Mouse (Mus musculus): ENCODE measurements around the gene Prmt1.
A peak's percentile ranks its signal among the peaks of the same experiment; 100 is the strongest.

Gene Prmt1

DNA sequence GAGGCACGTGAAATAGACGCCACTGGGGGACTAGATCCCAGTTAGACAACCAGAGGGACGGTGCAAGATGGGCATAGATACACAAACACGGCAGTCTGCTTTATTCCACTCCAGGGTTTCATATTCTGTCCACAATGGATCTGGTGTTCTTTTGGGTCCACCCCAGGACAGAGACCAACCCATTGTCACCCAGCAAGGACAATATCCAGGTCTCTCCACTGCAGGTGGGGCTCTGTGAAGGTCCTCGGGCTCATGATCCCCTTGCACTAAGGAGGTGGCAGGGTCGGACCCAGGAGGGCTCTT, 11.3 kb downstream of the Prmt1 start:
- no peak for DNase-seq

- peak; percentile 88 to 90 for DNase-seq
Measured at GRCm38 (mm10) chr7:44974383-44975116, 11.8 kb downstream of the Prmt1 start, which contains the start of gene Cpt1c. Cpt1c (minus strand) TSS chr7:44974851.

- DNase-seq: no peak
Measured at GRCm38 (mm10) chr7:44973415-44974130, 12.8 kb downstream of the Prmt1 start.

GRCm38 (mm10) chr7:44971142-44971541, 15.2 kb downstream of the Prmt1 start:
- no peak for DNase-seq

DNA sequence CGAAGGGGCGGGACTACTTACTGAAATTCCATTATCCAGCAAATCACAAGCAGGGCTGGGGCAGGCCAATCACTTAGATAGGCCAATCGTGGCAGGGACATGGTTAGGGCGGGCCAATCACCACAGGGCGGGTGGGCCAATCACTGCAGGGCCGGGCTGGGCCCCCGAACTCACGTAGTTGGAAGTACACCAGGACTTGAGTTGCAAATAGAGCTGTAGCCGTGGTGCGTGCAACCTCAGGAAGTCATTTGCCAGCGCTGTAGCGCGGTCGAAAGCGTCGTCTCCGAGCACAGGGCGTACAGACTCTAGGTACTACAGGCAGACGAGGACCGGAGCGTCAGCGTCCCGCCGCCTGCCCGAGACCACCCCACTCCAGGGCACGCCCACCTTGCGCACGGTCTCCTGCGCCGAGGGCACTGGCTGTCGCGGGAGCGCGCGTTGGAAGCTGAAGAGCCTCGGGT, 16.1 kb downstream of the Prmt1 start:
- peak; percentile 89 to 94 for DNase-seq

- DNase-seq: no peak
Measured at GRCm38 (mm10) chr7:44966638-44967037, 19.7 kb downstream of the Prmt1 start.

- peak in 1 of 2 experiments; percentile 32 for DNase-seq
Measured at GRCm38 (mm10) chr7:44965975-44966374, 20.4 kb downstream of the Prmt1 start.

DNA sequence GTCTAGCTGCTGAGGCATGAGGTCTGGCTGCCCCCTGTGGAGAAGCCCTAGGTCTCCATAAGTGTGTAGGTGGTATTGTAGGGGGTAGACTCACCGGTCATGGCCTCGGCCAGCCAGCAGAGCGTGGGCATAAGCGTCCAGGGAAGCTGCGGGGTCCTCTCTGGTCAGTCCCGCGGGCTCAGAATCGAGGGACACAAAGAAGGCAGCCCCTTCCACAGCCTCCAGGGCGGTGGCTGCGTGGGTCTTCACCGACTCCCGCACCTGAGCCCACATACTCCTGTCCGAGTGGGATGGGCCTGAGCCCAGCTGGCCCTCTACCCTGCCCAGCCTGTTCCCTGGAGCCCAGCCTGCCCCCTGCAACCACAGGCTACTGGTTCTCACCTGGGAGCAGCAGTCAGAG, 21.4 kb downstream of the Prmt1 start:
- no peak for DNase-seq

DNA sequence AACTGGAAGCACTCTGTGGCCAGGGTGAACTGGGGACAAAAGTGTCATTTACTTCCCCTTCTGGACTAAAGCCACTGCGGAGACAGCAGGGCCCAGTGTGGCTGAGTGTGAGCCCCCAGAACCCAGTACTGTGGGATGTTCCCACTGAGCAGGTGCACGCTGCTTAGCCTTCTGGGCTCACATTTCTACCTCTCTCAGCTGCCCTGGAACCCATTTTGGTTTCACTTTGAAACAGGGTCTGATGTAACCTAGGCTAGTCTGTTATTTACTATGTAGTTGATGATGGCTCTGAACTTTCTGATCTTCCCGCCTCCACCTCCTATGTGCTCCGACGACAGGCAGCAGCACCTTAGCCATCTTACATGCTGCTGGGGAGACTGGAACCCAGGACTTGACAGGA, 23.5 kb downstream of the Prmt1 start:
- DNase-seq: no peak

- no peak for DNase-seq
Measured at GRCm38 (mm10) chr7:44962337-44962736, 24.0 kb downstream of the Prmt1 start.

DNA sequence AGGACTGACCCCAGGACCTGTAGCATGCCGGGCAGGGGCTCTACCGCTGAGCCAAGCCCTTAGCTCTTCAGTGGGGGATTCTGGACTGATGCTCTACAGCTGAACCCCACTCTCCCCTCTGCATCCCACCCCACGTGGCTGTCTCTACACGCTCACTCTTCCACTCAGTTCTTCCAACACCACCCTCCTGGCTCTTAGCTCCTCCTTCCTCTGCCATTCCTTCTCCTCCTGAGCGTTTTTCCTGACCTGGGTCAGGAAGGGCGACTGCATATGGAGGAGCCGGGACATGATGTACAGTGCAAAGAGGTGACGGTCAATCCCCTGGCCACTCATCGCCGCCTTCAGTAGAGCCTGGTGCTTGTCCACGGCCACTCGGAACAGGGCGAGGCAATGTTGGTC, 25.9 kb downstream of the Prmt1 start:
- no peak for DNase-seq

GRCm38 (mm10) chr7:44959874-44960511, 26.4 kb downstream of the Prmt1 start:
- DNase-seq: no peak

DNA sequence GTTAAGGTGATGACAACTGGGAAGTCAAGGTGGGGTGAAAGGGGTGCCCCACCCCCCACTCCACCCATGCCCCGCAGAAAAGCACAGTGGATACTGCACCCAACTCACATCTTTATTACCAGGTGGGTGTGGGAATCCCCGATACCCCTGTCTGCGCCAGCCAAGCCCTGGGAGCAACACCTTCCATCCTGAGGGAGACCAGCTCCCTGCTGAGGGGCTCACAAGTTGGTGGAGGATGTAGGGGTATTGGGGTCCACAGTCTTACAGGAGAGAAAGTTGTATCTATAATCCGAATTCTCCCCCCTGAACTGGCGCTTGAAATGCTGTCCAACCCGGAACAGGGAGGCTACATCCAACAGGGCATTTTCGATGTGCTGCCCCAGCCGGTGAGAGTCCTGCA, 27.1 kb downstream of the Prmt1 start:
- DNase-seq: no peak

GRCm38 (mm10) chr7:44958208-44958607, 28.2 kb downstream of the Prmt1 start:
- peak; percentile 65 to 77 for DNase-seq

GRCm38 (mm10) chr7:44957183-44957835, 29.1 kb downstream of the Prmt1 start:
- DNase-seq: peak; percentile 40 to 48

DNA sequence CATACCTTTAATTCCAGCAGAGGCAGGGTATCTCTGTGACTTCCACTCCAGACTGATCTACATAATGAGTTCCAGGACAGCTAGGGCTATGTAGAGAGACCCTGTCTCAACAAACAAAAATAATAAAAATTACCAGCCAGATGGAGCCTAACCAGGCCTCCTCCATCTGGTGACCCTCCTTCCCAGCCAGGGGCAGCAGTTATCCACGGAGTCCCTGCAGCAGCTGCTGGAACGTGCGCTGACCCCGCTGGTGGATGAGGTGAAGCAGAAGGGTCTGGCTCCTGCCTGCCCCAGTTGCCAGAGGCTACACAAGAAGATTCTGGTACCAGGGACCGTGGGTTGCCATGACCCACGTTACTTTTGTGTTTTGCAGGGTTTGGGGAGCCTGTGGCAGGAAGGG, 30.1 kb downstream of the Prmt1 start:
- no peak for DNase-seq

DNA sequence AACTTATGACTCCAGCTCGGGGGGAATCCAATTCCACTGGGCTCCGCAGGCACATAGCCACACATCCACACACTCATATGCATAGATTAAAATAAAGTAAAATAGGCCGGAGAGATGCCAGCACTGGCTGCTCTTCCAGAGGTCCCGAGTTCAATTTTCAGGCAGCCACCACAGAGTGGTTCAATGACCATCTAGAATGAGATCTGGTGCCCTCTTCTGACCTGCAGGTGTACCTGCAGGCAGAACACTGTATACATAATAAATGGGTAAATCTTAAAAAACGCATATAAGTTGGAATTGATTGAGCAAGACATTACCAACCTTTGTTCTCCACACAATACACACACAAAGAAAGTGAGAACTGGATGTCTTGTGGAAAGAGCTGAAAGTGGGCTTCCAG, 30.7 kb downstream of the Prmt1 start:
- no peak for DNase-seq

- DNase-seq: no peak
Measured at GRCm38 (mm10) chr7:44954091-44954885, 32.1 kb downstream of the Prmt1 start.

DNA sequence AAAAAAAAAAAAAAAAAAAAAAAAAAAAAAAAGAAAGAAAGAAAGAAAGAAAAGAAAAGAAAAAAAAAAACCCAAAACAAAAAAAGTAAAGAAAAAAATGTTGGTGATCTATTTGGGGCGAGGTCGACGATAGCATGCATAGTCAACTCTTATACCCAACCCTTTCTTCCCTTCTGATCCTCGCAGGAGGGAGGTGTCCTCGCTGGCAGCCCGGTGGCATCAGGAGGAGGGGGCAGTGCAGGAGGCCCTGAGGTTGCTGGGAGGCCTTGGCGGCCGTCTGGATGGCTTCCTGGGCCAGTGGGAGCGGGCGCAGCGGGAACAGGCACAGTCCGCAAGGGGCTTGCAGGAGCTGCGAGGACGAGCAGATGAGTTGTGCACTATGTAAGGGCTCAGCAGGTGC, 32.8 kb downstream of the Prmt1 start:
- no peak for DNase-seq

DNA sequence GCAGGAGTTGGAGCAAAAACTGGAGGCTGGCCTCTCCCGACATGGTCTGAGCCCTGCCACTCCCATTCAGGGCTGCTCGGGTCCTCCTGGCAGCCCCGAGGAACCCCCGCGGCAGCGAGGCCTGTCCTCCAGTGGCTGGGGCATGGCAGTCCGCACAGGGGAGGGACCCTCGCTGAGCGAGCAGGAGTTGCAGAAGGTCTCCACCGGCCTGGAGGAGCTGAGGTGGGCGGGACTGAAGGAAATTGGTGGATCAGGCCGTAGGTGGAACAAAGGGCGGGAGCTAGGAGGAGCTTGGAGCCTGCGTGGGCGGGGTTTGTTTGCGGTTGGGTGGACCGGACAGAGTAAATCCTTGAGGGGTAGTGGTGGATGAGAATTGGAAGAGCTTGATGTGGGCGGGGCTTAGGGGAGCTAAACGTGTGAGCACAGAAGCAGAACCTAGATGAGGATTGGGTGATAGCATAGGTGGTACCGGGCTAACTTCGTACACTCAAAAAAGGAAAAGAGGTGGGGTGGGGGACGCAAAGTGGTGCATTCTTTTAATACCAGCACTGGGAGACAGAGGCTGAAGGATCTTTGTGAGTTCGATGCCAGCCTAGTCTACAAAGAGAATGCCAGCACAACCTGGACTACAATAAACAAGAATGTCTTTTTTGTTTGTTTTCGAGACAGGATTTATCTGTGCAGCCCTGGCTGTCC, 33.6 kb downstream of the Prmt1 start:
- peak; percentile 97 for DNase-seq

- peak; percentile 81 to 88 for DNase-seq
Measured at GRCm38 (mm10) chr7:44951960-44952359, 34.4 kb downstream of the Prmt1 start.

DNA sequence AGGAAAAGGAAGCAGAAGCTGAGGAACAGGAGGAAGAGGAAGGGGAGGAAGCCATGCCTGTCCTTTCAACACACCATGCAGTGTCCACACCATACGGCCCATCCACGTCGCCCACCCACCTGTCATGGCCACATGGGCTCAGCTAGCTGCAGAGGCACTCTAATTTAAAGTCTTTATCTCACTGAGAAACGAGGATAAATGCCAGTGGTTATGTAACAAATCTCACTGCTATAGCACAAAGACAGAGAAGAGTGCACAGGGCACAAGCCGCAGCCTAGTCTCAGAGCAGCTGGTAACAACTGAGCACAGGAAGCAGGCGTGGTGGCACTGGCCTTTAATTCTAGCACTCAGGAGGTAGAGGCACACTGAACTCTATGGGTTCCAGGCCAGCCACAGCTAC, 36.4 kb downstream of the Prmt1 start:
- DNase-seq: no peak
